Mouse (Mus musculus): ENCODE data around the gene M1ap. TPM values are rescaled to one million over a fixed set of nuclear protein-coding genes. Genes with fewer than 3 reads are reported as not detected.

The M1ap gene
- total RNA-seq, 4 experiments from 2014 or later = not detected

DNA sequence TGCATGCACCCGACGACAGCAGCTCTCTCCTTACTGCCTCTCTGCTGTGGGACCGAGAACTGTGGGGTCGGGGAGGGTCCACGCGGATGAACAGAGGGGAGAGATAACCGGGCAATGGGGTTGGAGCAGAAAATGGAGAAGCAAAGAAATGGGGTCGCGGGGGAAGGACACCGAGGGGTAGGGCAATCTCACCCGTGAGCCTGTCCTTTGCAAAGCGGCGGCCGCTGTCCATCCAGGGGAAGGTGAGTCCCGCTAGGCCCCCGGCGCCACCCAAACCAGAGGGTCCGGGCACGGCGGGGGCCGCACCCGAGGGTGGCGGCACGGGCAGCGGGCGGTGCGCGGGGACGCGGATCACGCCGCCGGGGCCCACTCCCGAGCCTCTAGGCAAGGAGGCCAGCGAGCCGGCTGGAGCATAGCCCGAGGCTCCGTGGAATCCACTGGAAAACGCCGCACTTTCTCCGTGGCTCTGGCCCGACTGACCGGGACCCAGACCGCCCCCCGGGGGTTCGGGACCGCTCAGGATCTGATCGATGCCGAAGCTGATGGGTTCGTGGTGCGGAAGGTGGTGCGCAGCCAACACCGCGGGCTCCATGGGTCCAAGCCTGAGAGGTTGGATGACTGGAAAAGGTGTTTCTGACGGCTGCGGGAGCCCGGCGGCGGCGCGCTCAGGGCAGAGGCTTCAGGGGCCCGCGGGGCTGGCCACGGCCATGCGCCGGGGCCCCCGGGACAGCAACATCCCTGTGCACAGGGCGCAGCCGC is 123.0 kb downstream of the M1ap start:
- no peak for DNase-seq (ENCODE audit: low spot score in 2 of 2)

DNA sequence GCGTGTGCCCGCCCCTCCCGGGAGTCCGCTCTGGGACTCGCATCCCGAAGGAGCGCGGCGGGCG is 123.4 kb downstream of the M1ap start, which contains the start of gene Tlx2:
Gene Tlx2, minus strand, starts transcription at position 47 of the 64 bp plus-strand sequence.
- DNase-seq (ENCODE audit: low spot score in 2 of 2) = no peak

DNA sequence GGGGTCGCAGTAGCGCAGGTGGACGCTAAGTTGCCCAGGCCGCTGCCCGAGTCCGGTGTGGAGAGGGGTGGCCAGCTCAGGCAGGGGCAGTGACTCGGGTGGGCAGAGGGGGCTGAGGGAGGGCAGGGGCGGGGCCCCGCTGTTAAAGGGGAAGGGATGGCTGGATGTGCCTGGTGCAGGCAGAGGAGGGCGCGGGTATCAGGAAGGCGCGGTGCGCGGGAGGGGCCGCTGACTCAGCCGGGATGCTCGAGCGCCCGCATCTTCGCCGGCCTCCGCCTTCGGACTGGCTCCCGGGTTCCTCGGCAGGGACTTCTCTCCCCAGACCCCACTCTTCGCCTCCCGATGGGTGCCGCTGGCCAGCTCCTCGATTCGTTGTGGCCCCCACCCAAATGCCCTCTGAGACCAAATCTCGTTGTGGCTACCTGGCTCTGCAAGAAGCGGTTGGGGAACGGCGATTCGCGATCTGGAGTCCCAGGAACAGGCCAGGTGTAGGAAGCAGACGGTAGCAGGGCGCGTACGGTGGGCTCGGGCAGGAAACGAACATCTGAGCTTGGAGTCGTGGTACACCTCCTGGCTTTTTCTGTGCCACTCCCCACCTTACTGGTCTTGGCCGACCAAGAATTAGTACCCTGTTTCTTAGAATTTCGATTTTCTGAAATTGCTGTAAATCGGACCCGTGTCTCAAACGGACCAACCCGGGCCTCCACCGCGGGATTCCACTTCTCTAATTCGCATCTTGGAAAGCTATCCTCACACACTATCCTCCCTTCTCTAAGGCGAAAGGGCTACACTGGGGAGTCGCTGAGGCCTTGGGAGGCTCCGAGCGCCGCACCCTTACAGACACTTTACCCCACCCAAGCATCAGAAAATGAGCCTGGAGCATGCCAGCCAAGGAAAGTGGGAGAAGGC is 123.9 kb downstream of the M1ap start:
- no peak for DNase-seq (ENCODE audit: low spot score in 2 of 2)

DNA sequence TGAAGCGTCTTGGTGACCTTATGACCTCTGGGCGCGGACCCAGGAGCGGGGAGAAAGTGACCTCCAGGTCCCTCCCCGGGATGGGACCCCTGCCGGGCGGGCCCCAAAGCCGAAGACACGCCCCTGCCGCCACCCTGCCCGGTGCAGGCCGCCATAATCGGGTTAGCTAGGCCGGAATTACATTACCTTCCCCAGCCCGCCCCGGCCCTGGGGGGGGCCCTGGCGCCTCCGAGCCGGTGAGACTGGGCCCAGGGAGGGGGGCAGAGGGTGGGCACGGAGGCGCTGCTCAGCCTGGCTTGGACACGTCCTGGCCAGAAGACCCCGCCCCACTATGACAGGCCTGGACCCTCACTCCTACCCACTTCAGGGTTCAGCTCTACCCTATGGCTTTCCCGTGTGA is 124.5 kb downstream of the M1ap start:
- no peak for DNase-seq (ENCODE audit: low spot score in 2 of 2)

DNA sequence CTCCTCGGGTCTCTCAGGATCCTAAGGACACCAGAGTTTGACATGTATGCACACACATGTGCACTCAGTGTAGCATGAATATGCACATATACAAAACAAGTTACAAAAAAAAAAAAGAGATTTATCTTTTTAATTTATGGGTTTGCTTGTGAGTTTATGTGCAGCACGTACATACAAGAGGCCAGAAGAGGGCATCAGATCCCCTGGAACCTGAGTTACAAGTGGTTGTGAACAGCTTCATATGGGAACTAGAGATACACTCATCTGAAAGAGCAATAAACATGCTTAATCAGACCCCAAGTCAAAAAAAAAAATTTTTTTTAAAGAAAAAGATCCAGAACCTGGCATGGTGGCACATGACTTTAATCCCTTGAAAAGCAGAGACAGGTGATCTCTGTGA is 128.3 kb downstream of the M1ap start:
- DNase-seq (ENCODE audit: low spot score in 2 of 2) = no peak

DNA sequence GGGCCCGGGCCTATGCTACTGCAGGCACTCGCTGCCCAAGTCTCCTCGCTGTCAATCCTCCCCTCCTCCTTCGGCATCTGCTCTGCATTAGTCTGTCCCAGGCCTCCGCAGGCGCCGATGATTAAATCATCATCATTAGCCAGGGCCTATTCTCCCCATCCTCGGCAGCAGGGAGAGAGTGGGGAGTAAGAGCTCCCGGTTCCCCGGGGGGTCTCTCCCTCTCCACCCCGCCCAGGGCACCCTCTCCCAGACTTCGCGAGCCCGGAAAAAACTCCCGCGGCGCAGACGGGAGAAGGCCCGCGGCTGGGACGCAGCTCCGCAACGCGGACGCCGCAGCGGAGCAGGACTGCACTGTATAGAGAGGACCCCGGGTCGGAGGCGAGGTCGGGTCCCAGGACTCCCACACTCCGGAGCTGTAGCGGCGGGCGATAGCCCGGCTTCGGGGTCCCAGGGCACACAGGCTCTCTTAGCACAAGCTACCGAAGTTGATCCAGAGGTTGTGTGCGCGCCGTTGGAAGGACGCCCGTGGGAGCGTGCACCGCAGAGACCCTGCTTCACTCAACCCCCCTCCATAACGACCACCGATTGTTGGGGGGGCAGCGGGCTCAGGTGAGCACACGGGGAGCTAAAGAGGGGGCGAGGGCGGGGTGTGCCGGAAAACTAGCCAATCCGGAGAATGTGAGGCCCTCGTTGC is 131.1 kb downstream of the M1ap start, which contains the start of gene Pcgf1:
Gene Pcgf1, plus strand, starts transcription at position 240 of the 694 bp plus-strand sequence.
- DNase-seq (ENCODE audit: low spot score in 2 of 2) = no peak

DNA sequence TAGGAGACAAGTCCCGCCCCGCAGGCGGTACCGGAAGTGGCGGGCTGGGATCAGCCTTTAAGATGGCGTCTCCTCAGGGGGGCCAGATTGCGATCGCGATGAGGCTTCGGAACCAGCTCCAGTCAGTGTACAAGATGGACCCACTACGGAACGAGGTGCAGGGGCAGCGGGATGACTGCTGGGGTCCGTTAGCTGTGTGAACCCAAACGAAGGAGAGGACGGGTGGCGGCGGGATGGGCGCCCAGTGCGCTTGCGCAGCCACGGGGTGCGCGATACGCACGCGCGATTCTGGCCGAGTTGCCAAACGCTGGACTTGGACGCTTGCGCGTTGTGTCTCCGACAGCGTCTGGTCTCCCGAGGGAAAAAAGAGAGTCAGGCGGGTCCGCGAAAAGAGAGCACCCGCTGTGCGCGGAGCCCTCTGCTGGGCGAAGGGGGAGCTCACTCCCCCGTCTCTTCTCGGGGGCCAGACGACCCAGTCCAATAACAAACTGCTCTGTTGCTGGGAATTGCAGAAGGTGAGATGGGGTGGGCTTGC is 131.7 kb downstream of the M1ap start:
- peak; percentile 99 to 100 for DNase-seq (ENCODE audit: low spot score in 2 of 2)

Small RNA genes within 50 kb of the gene (microRNA-seq; reads per million reads assigned to microRNA genes)
- not detected for gene Mir7040

Other genes with a start within 250 kb of the M1ap start
- gene Pole4, start 241.5 kb upstream of the M1ap start, total RNA-seq (2022) = 10 to 100 TPM; 19.6 to 27.0 (median 20.2) TPM
- 100 to 1,000 TPM; 261 to 301 (median 287) TPM for gene Hk2, start 172.4 kb upstream of the M1ap start, total RNA-seq (2022)
- under 1 TPM in 1 of 4 experiments, not detected in 3; 0.61 TPM for gene Sema4f, start 7.1 kb upstream of the M1ap start, total RNA-seq (2022)
- 1 to 10 TPM in 3 of 4 experiments, under 1 TPM in 1; 0.56 to 1.2 (median 1.1) TPM for gene Dok1, start 86.6 kb downstream of the M1ap start, total RNA-seq (2022)
- gene Loxl3, start 87.3 kb downstream of the M1ap start, total RNA-seq (2022) = 1 to 10 TPM in 3 of 4 experiments, under 1 TPM in 1; 0.97 to 1.5 (median 1.3) TPM
- gene Aup1, start 107.6 kb downstream of the M1ap start, total RNA-seq (2022) = 100 to 1,000 TPM in 2 of 4 experiments, 10 to 100 TPM in 2; 91.1 to 109 (median 102) TPM
- 10 to 100 TPM; 16.6 to 16.9 (median 16.7) TPM for gene Htra2, start 108.4 kb downstream of the M1ap start, total RNA-seq (2022)
- gene Dqx1, start 110.9 kb downstream of the M1ap start, total RNA-seq (2022) = under 1 TPM; 0.24 to 0.52 (median 0.33) TPM
- not detected for gene Tlx2, start 123.4 kb downstream of the M1ap start, total RNA-seq (2022)
- 1 to 10 TPM; 6.2 to 9.4 (median 7.5) TPM for gene Pcgf1, start 131.0 kb downstream of the M1ap start, total RNA-seq (2022)
- under 1 TPM in 2 of 4 experiments, not detected in 2; 0.63 to 0.94 TPM for gene Lbx2, start 139.5 kb downstream of the M1ap start, total RNA-seq (2022)
- 1 to 10 TPM in 3 of 4 experiments, not detected in 1; 1.1 to 2.3 (median 1.3) TPM for gene Ccdc142, start 154.7 kb downstream of the M1ap start, total RNA-seq (2022)
- gene Gm42688, start 154.7 kb downstream of the M1ap start, total RNA-seq (2022) = under 1 TPM; 0.60 to 0.99 (median 0.82) TPM
- gene Mrpl53, start 162.1 kb downstream of the M1ap start, total RNA-seq (2022) = 100 to 1,000 TPM; 102 to 112 (median 107) TPM
- 1 to 10 TPM; 5.3 to 5.9 (median 5.5) TPM for gene Mogs, start 168.6 kb downstream of the M1ap start, total RNA-seq (2022)
- 10 to 100 TPM; 39.1 to 50.7 (median 45.1) TPM for gene Wbp1, start 174.7 kb downstream of the M1ap start, total RNA-seq (2022)
- 10 to 100 TPM; 14.3 to 18.2 (median 16.2) TPM for gene Ino80b, start 178.5 kb downstream of the M1ap start, total RNA-seq (2022)
- 10 to 100 TPM in 3 of 4 experiments, 1 to 10 TPM in 1; 9.0 to 12.2 (median 10.9) TPM for gene Rtkn, start 188.6 kb downstream of the M1ap start, total RNA-seq (2022)
- 1 to 10 TPM in 3 of 4 experiments, under 1 TPM in 1; 0.87 to 2.3 (median 1.1) TPM for gene Wdr54, start 209.5 kb downstream of the M1ap start, total RNA-seq (2022)
- gene 1700003E16Rik, start 209.5 kb downstream of the M1ap start, total RNA-seq (2022) = under 1 TPM in 2 of 4 experiments, not detected in 2; 0.13 to 0.15 TPM
- 100 to 1,000 TPM; 117 to 131 (median 127) TPM for gene Dctn1, start 219.0 kb downstream of the M1ap start, total RNA-seq (2022)

Measured in gastrocnemius, adult 8-10 months (tissue).